Mouse (Mus musculus) embryonic facial prominence, embryonic 13.5 days (tissue): ENCODE measurements around the gene Tbc1d4. TPM values are rescaled to one million over a fixed set of nuclear protein-coding genes. Genes with fewer than 3 reads are reported as not detected.

Experiments used
- ATAC-seq: fragments of 200-750 bp; cut with Nextera tagmentation; 2 replicates; pipeline ENCODE4 v1.8.0; 2017; ENCODE audit warnings: low read depth; ENCODE audit not compliant: insufficient number of reproducible peaks, insufficient read depth, low FRiP score, low TSS enrichment
- H3K27ac ChIP-seq: fragments of 300-500 bp; sonication (generic); 2 replicates; pipeline ENCODE4 v1.5.1; 2015; ENCODE audit warnings: moderate library complexity, mild to moderate bottlenecking, inconsistent platforms
- H3K27me3 ChIP-seq: fragments of 300-500 bp; sonication (generic); 2 replicates; pipeline ENCODE4 v1.6.1; 2015; ENCODE audit warnings: mild to moderate bottlenecking, inconsistent platforms
- H3K36me3 ChIP-seq: fragments of 300-500 bp; sonication (generic); 2 replicates; pipeline ENCODE4 v1.6.1; 2015; ENCODE audit warnings: mild to moderate bottlenecking, inconsistent platforms
- H3K4me1 ChIP-seq: fragments of 300-500 bp; sonication (generic); 2 replicates; pipeline ENCODE4 v1.6.1; 2015; ENCODE audit warnings: inconsistent platforms
- H3K4me2 ChIP-seq: fragments of 300-500 bp; sonication (generic); 2 replicates; pipeline ENCODE4 v1.6.1; 2015; ENCODE audit warnings: moderate library complexity, mild to moderate bottlenecking, inconsistent platforms
- H3K4me3 ChIP-seq: fragments of 300-500 bp; sonication (generic); 2 replicates; pipeline ENCODE4 v1.5.1; 2015; ENCODE audit warnings: mild to moderate bottlenecking, inconsistent platforms
- H3K9ac ChIP-seq: fragments of 300-500 bp; sonication (generic); 2 replicates; pipeline ENCODE4 v1.6.1; 2015; ENCODE audit warnings: mild to moderate bottlenecking, inconsistent platforms
- H3K9me3 ChIP-seq: fragments of 300-500 bp; sonication (generic); 2 replicates; pipeline ENCODE4 v1.6.1; 2016; ENCODE audit warnings: inconsistent platforms
- WGBS: fragments of 180-500 bp; shearing (Covaris S2); methylation state at CpG from one replicate; pipeline ENCODE4 v1.1.7; 2015; ENCODE audit warnings: mixed read lengths; 5-methylcytosine and 5-hydroxymethylcytosine counted together
- polyA plus RNA-seq: library from polyadenylated mRNA; unstranded; fragments of >200 nt; fragmentation: Nextera tagmentation; extraction: Ambion mirVana; gene quantifications from 2 replicates; pipeline ENCODE4 v1.2.1, GENCODE M21; 2015

Tbc1d4 gene
- polyA plus RNA-seq, 1 experiment from 2014 or later = 11.1 TPM

DNA sequence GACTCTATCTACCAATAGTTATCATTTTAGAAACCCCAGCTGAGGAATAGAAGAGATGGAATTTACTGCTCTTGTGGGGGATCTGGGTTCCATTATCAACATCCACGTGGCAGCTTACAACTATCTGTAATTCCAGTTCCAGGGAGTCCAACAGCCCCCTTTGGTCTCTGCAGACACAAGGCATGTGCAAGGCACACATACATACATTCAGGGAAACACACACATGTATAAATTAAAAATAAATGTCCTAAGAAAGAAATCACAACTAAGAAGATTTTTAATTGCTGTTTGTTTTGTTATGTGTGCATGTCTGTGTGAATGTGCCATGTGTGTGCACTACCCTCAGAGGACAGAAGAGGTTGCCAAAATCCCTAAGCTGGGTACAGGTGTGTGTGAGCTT, 82.5 kb downstream of the Tbc1d4 start:
- Histone ChIP-seq H3K4me1 (no peaks in the 10 kb centered on the region), H3K27me3 (no peaks in the 10 kb centered on the region), H3K36me3 (no peaks in the 10 kb centered on the region), H3K4me3 (no peak overlapping the region), H3K9ac (no peak overlapping the region), H3K4me2 (no peak overlapping the region), H3K9me3 (no peaks in the 10 kb centered on the region), H3K27ac (no peak overlapping the region)
- ATAC-seq = no peak
- 32% methylated on average over 1 of the region's 1 CpGs for WGBS

GRCm38 (mm10) chr14:101519964-101520363, 89.0 kb downstream of the Tbc1d4 start:
- H3K4me1 ChIP-seq = no peaks in the 10 kb centered on the region; the same call in 1 of the 2 replicates
- H3K9ac ChIP-seq = no peak overlapping the region
- no peak for ATAC-seq
- no peak overlapping the region for H3K4me3 ChIP-seq
- WGBS = 76% methylated on average over 2 of the region's 2 CpGs
- H3K27me3 ChIP-seq = no peaks in the 10 kb centered on the region
- H3K36me3 ChIP-seq = no peaks in the 10 kb centered on the region
- no peak overlapping the region for H3K4me2 ChIP-seq
- no peak overlapping the region for H3K27ac ChIP-seq
- H3K9me3 ChIP-seq = no peaks in the 10 kb centered on the region

DNA sequence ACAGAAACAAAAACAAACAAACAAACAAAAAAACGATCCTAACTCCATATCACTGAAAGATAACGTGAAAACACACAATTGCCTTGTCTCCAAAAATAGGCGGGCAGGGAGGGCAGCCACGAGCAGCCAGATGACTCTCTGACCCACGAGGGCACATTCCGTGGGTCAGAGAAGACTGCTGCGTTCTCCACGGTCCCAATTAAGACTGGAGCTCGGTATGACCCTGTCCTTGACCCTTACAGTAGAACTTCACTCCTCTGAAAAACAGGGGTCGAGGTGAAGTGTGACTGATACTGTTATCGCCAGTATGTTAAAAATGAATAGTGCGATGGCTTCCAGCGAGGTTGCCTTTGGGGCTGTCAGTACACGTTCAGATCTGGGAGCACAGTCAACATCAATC, 90.7 kb downstream of the Tbc1d4 start:
- no peak overlapping the region for H3K27ac ChIP-seq
- no peaks in the 10 kb centered on the region for H3K27me3 ChIP-seq
- peaks cover 4% of the 10 kb centered on the region for H3K4me1 ChIP-seq
- WGBS = 48% methylated on average over 14 of the region's 14 CpGs
- no peaks in the 10 kb centered on the region for H3K9me3 ChIP-seq
- no peak overlapping the region for H3K4me2 ChIP-seq
- H3K4me3 ChIP-seq = no peak overlapping the region
- no peak overlapping the region for H3K9ac ChIP-seq
- ATAC-seq = no peak
- no peaks in the 10 kb centered on the region for H3K36me3 ChIP-seq

GRCm38 (mm10) chr14:101517801-101518200, 91.2 kb downstream of the Tbc1d4 start:
- Histone ChIP-seq H3K4me1 (peaks cover 4% of the 10 kb centered on the region), H3K9ac (no peak overlapping the region), H3K4me2 (no peak overlapping the region), H3K27me3 (no peaks in the 10 kb centered on the region), H3K36me3 (no peaks in the 10 kb centered on the region), H3K4me3 (no peak overlapping the region), H3K27ac (no peak overlapping the region), H3K9me3 (no peaks in the 10 kb centered on the region)
- WGBS = 79% methylated on average over 6 of the region's 6 CpGs
- ATAC-seq = no peak

- Histone ChIP-seq H3K27ac (no peak overlapping the region), H3K27me3 (no peaks in the 10 kb centered on the region), H3K36me3 (no peaks in the 10 kb centered on the region), H3K9me3 (no peaks in the 10 kb centered on the region), H3K9ac (no peak overlapping the region), H3K4me1 (peaks cover 4% of the 10 kb centered on the region), H3K4me2 (no peak overlapping the region), H3K4me3 (no peak overlapping the region)
- ATAC-seq = no peak
- WGBS = 28% methylated on average over 5 of the region's 5 CpGs
Observed at GRCm38 (mm10) chr14:101517341-101517740, 91.7 kb downstream of the Tbc1d4 start.

DNA sequence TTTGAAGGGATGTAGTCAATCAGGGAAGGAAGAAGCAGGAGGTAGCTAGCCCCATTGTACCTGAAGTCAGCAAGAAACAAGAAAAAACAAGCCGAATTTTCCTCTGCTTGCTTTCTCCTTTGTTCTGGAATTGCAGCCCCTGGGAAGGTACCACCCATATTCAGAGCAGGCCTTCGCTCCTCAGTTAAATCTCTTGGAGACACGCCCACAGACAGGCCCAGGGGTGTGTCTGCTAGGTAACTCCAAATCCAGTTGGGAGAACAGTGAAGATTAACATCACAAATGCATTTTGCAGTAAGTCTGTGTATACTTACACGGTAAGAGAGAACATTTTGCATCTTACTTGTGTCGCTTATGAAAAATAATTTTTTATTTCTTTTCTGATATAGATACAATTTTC, 92.1 kb downstream of the Tbc1d4 start:
- no peak overlapping the region for H3K4me3 ChIP-seq
- H3K4me1 ChIP-seq = peaks cover 4% of the 10 kb centered on the region
- H3K27ac ChIP-seq = no peak overlapping the region
- H3K36me3 ChIP-seq = no peaks in the 10 kb centered on the region
- H3K27me3 ChIP-seq = no peaks in the 10 kb centered on the region
- 29% methylated on average over 5 of the region's 5 CpGs for WGBS
- no peak overlapping the region for H3K9ac ChIP-seq
- ATAC-seq = no peak
- no peak overlapping the region for H3K4me2 ChIP-seq
- H3K9me3 ChIP-seq = no peaks in the 10 kb centered on the region

DNA sequence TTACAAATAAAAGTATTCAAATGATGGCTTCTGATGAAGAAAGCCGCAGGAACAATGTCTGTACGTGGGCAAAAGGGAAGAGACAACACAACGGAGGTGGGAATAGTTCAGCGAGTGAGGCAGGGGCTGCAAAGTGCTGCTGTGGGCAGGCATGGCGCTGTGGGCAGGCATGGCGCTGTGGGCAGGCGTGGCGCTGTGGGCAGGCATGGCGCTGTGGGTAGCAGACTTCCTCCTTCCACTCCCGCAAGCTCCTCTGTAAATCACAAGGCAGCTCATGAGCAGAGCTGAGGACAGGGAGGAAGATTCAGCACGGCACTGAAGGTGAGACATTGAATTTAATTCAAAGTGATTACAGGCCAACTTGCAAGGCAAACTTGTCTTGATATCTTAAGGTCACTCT, 93.0 kb downstream of the Tbc1d4 start:
- H3K4me2 ChIP-seq = no peak overlapping the region
- 91% methylated on average over 11 of the region's 11 CpGs for WGBS
- H3K4me1 ChIP-seq = peaks cover 5% of the 10 kb centered on the region
- no peak for ATAC-seq
- H3K36me3 ChIP-seq = no peaks in the 10 kb centered on the region
- H3K4me3 ChIP-seq = no peak overlapping the region
- H3K27me3 ChIP-seq = no peaks in the 10 kb centered on the region
- no peak overlapping the region for H3K9ac ChIP-seq
- no peak overlapping the region for H3K27ac ChIP-seq
- H3K9me3 ChIP-seq = no peaks in the 10 kb centered on the region

DNA sequence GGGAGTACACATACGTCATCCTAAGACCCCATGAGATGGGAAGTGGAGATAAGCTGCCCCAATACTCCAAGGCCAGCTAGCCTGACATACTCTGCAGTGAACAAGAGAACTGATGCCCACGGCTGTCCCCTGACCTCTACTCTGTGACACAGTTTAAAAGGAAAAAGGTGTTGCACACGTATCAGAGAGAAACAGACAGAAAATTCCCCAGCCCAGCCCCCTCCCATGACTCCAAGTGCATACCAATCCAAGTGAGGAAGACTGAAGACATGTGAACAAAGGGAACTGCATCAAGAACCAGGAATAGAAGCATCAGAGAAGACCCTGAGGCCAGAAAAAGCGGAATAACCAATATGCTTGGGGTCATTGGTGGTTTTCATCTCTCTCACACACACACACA, 93.7 kb downstream of the Tbc1d4 start:
- no peak overlapping the region for H3K27ac ChIP-seq
- H3K36me3 ChIP-seq = no peaks in the 10 kb centered on the region
- peaks cover 12% of the 10 kb centered on the region for H3K4me1 ChIP-seq
- WGBS = 74% methylated on average over 4 of the region's 4 CpGs
- H3K9me3 ChIP-seq = no peaks in the 10 kb centered on the region
- H3K4me2 ChIP-seq = no peak overlapping the region
- no peak for ATAC-seq
- no peak overlapping the region for H3K4me3 ChIP-seq
- H3K27me3 ChIP-seq = no peaks in the 10 kb centered on the region
- H3K9ac ChIP-seq = no peak overlapping the region

DNA sequence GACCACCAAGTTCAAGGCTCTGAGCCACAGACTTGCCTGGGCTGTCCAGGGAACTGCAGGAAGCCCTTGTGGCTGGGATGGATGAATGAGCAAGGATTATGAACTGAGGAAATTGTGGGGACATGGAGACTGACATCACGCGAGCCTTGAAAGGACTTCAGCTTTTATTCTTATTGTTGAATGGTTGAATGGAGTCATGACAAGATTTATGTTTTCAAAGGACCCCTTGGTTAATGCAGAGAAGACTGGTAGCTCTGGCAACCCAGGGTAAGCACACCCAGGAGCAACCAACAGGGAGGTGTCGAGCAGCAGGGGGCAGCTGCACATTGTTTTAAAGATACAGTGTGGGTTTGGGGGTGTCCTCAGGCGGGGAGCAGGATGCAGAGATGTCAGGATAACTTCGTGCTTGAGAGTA, 94.4 kb downstream of the Tbc1d4 start:
- H3K4me1 ChIP-seq = peaks cover 19% of the 10 kb centered on the region
- H3K27me3 ChIP-seq = no peaks in the 10 kb centered on the region
- no peak overlapping the region for H3K9ac ChIP-seq
- WGBS = 79% methylated on average over 5 of the region's 5 CpGs
- H3K36me3 ChIP-seq = no peaks in the 10 kb centered on the region
- H3K4me2 ChIP-seq = no peak overlapping the region
- no peak overlapping the region for H3K4me3 ChIP-seq
- no peak overlapping the region for H3K27ac ChIP-seq
- ATAC-seq = no peak
- no peaks in the 10 kb centered on the region for H3K9me3 ChIP-seq

DNA sequence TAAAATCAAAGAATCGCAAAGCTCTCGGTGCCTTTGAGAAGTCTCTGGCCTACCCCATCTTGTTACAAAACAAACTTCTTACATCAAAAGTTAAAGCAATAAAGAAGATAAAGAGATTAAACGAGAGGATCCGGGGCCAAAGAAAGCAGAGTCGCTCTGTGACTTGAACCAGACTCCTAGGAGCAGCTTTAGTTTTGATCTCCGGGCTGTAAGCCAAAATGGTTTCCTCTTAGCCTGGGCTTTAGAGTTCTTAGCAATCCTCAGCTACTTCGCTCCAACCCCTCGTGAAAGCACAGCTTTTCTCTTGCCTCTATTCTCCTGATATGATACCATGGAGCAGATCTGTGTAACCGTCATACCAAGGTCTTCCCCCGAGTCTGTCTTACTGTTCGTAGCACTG, 95.8 kb downstream of the Tbc1d4 start:
- no peak for ATAC-seq
- Histone ChIP-seq H3K27me3 (no peaks in the 10 kb centered on the region), H3K4me1 (peaks cover 19% of the 10 kb centered on the region), H3K4me3 (no peak overlapping the region), H3K36me3 (no peaks in the 10 kb centered on the region), H3K4me2 (no peak overlapping the region), H3K9ac (no peak overlapping the region), H3K9me3 (no peaks in the 10 kb centered on the region), H3K27ac (no peak overlapping the region)
- WGBS = 81% methylated on average over 11 of the region's 11 CpGs

DNA sequence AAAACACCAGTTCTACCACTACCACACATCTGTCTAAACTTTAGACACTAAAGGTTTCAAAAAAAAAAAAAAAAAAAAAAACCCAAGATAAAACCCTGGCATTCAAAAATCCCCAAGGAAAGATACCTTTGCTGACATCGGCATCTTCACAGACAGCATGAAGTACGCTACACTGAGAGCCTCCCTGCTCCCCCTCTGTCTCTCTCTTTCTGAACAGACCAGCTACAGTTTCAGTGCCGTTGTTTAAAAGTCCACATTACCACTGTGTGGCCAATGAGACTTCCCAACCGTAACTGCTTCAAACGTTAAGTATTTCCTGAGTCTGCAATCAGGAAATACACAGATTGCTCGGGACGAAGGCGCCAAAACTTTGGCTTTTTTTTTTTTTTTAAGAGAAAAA, 97.6 kb downstream of the Tbc1d4 start:
- H3K9me3 ChIP-seq = no peaks in the 10 kb centered on the region
- 47% methylated on average over 8 of the region's 8 CpGs for WGBS
- no peak overlapping the region for H3K4me3 ChIP-seq
- no peaks in the 10 kb centered on the region for H3K36me3 ChIP-seq
- no peak overlapping the region for H3K4me2 ChIP-seq
- H3K27me3 ChIP-seq = no peaks in the 10 kb centered on the region
- ATAC-seq = no peak
- peaks cover 19% of the 10 kb centered on the region for H3K4me1 ChIP-seq
- H3K27ac ChIP-seq = no peak overlapping the region
- H3K9ac ChIP-seq = no peak overlapping the region

GRCm38 (mm10) chr14:101510540-101511313, 98.3 kb downstream of the Tbc1d4 start:
- no peak for ATAC-seq
- Histone ChIP-seq H3K4me3 (no peak overlapping the region), H3K27me3 (no peaks in the 10 kb centered on the region), H3K9ac (no peak overlapping the region), H3K36me3 (no peaks in the 10 kb centered on the region), H3K9me3 (no peaks in the 10 kb centered on the region), H3K27ac (no peak overlapping the region), H3K4me1 (peaks cover 19% of the 10 kb centered on the region), H3K4me2 (no peak overlapping the region)
- 73% methylated on average over 13 of the region's 13 CpGs for WGBS
